Mouse (Mus musculus): ENCODE data around the gene Zfp839.

- TF ChIP-seq CTCF (IDR thresholded peaks at IDR 0.05; ENCODE audit: borderline replicate concordance, insufficient read depth, low read length) (no peak), POLR2A (IDR thresholded peaks at IDR 0.05; ENCODE audit: low read depth, low read length) (no peak)
These were observed 13.3 kb upstream of the Zfp839 start for GRCm38 (mm10) chr12:110836729-110837128.
